Mouse (Mus musculus) CD4-positive naive resting alpha-beta T cell, adult 76 days (primary cell): Measurements from ENCODE around the gene Isyna1. TPM values are rescaled to one million over a fixed set of nuclear protein-coding genes. Genes with fewer than 3 reads are reported as not detected.

Experiments
- total RNA-seq: library from RNA; stranded (reverse); gene quantifications from one replicate; pipeline ENCODE4 v1.2.4, GENCODE M21; 2023

Gene Isyna1
- total RNA-seq: 68.1 TPM

GRCm38 (mm10) chr8:70593961-70594609 lies at the start of gene Isyna1:
Gene Isyna1 (plus strand): TSS chr8:70594373.

GRCm38 (mm10) chr8:70608749-70609367 lies 14.7 kb downstream of the Isyna1 start, which contains the start of gene Ssbp4:
Gene Ssbp4 (minus strand): TSS chr8:70608872.

GRCm38 (mm10) chr8:70615894-70616293 lies 21.7 kb downstream of the Isyna1 start, which contains the start of gene Lrrc25:
Gene Lrrc25 (plus strand): TSS chr8:70616155.

GRCm38 (mm10) chr8:70632346-70632892 lies 38.2 kb downstream of the Isyna1 start, which contains the start of gene Gdf15:
Gene Gdf15 (minus strand): TSS chr8:70632456.

Other genes with a start within 250 kb of the Isyna1 start
- 71.3 TPM for gene Upf1, start 241.1 kb upstream of the Isyna1 start, total RNA-seq
- not detected for gene Comp, start 220.8 kb upstream of the Isyna1 start, total RNA-seq
- gene Crtc1, start 154.8 kb upstream of the Isyna1 start, total RNA-seq: 21.8 TPM
- gene Klhl26, start 117.4 kb upstream of the Isyna1 start, total RNA-seq: 7.9 TPM
- gene Tmem59l, start 107.0 kb upstream of the Isyna1 start, total RNA-seq: not detected
- not detected for gene Crlf1, start 101.2 kb upstream of the Isyna1 start, total RNA-seq
- gene Rex1bd, start 87.6 kb upstream of the Isyna1 start, total RNA-seq: 62.4 TPM
- gene Uba52, start 83.6 kb upstream of the Isyna1 start, total RNA-seq: 3,364 TPM
- gene Fkbp8, start 66.6 kb upstream of the Isyna1 start, total RNA-seq: 249 TPM
- 60.3 TPM for gene Kxd1, start 66.4 kb upstream of the Isyna1 start, total RNA-seq
- 30.2 TPM for gene Ell, start 54.9 kb upstream of the Isyna1 start, total RNA-seq
- gene Ssbp4, start 14.5 kb downstream of the Isyna1 start, total RNA-seq: 97.8 TPM
- gene Lrrc25, start 21.8 kb downstream of the Isyna1 start, total RNA-seq: 1.6 TPM
- 1.6 TPM for gene Gdf15, start 38.1 kb downstream of the Isyna1 start, total RNA-seq
- 2.8 TPM for gene Pgpep1, start 66.0 kb downstream of the Isyna1 start, total RNA-seq
- 101 TPM for gene Lsm4, start 78.9 kb downstream of the Isyna1 start, total RNA-seq
- 1,623 TPM for gene Jund, start 104.6 kb downstream of the Isyna1 start, total RNA-seq
- 4.4 TPM for gene Iqcn, start 109.1 kb downstream of the Isyna1 start, total RNA-seq
- not detected for gene Gm3336, start 124.2 kb downstream of the Isyna1 start, total RNA-seq
- gene Pde4c, start 129.3 kb downstream of the Isyna1 start, total RNA-seq: 0.59 TPM
- gene Rab3a, start 160.3 kb downstream of the Isyna1 start, total RNA-seq: 6.0 TPM
- gene Mpv17l2, start 166.6 kb downstream of the Isyna1 start, total RNA-seq: 22.7 TPM
- gene Pik3r2, start 182.3 kb downstream of the Isyna1 start, total RNA-seq: 12.5 TPM
- 143 TPM for gene Mast3, start 210.7 kb downstream of the Isyna1 start, total RNA-seq
- gene Il12rb1, start 214.1 kb downstream of the Isyna1 start, total RNA-seq: 1.3 TPM
- 30.0 TPM for gene Arrdc2, start 245.3 kb downstream of the Isyna1 start, total RNA-seq